Mouse (Mus musculus) c-Kit-positive CD71-negative TER-119-negative erythroid progenitor cells, embryonic 14.5 days (primary cell): Measurements from ENCODE around the gene 2300002M23Rik.

Experiments used
- DNase-seq: peaks from one replicate; pipeline ENCODE4 v3.0.0-alpha.2; 2013; ENCODE audit warnings: low read depth

Gene 2300002M23Rik

DNA sequence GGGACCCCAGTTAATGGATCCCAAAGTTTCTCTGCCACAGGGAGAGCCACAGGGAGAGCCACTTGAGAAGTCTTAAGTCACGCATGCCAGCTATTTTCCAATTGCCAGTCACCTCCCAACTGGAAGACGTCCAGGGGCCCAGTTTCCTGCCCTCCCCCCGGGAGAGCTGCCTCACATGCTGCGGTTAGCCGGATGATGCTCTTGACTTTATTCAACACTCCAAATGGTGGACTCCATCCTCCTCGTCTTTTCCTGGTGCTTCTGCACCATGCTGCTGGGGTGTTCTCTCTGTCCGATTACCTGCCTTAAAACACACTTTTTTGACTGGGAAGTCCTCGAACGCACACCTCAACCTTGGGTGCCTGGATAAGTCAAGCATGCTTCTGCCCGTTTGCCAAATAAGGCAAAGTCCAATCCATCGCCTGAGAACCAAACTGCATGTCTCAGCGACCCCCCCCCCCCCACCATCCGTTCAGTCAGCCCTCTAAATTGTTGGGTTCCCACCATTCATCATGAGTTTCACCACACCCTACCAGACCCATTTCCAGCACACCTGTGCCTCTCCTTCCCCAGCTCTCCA lies 11.0 kb upstream of the 2300002M23Rik start:
- no peak for DNase-seq

- no peak for DNase-seq
These were observed 10.4 kb upstream of the 2300002M23Rik start for GRCm38 (mm10) chr17:35556812-35557211.

- DNase-seq, result no peak
These were observed 9.9 kb upstream of the 2300002M23Rik start for GRCm38 (mm10) chr17:35557351-35557750.

DNA sequence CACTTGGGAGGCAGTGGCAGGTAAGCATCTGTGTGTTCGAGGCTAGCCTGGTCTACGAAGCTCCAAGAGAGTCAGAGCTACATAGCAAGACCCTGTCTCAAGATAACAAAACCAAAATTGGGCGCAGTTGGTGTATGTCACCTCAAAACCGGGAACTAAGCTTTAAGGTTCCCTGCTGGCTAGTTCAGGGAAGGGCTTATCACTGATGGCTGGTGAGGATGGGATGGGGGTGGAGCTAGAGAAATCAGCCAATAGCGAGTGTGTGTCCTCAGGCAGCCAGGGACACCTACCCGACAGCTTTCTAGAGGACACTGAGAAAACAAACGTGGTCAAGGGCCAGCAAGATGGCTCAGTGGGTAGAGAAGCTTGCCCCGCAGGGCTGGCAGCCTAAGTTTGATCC lies 9.0 kb upstream of the 2300002M23Rik start:
- no peak for DNase-seq

DNA sequence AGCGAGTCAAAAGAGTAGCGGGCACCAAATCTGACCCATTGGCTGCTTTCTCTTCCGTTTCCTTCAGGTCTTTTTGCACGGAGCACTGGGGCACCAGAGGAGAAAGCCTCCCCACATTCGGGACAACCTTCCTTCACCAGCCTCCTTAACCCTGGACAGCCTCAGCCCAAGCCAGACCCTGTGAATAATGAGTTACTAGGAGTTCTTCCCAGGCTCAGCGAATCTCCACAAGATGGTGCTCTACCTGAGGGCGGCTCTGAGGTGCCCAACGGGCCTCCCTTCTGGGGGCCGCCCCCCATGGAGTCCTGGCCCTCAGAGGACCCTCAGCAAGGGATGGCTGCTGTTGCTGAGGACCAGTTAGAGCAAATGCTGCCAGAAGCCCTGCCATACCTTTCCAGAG lies 517 bp downstream of the 2300002M23Rik start:
- DNase-seq, result no peak

- DNase-seq, result no peak
These were observed 2.1 kb downstream of the 2300002M23Rik start for GRCm38 (mm10) chr17:35569091-35569944.

GRCm38 (mm10) chr17:35570836-35571235 lies 3.6 kb downstream of the 2300002M23Rik start:
- no peak for DNase-seq

GRCm38 (mm10) chr17:35571477-35571876 lies 4.2 kb downstream of the 2300002M23Rik start:
- no peak for DNase-seq

GRCm38 (mm10) chr17:35578211-35578610 lies 11.0 kb downstream of the 2300002M23Rik start:
- peak; percentile 95 for DNase-seq

DNA sequence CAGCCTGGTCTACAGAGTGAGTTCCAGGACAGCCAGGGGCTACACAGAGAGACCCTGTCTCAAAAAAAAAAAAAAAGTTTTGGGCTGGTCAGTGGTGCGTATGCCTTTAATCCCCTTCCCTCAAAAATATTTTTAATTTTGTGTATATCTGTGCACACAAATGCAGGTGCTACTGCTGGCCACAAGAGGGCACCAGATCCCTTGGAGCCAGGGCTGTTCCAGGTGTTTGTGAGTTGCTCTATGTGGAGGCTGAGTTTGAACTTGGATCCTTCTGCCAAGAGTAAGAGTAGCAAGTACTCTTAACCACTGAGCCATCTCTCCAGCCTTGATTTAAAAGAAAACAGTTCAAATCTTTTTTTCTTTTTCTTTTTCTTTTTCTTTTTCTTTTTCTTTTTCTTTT lies 15.7 kb downstream of the 2300002M23Rik start:
- DNase-seq, result no peak

DNA sequence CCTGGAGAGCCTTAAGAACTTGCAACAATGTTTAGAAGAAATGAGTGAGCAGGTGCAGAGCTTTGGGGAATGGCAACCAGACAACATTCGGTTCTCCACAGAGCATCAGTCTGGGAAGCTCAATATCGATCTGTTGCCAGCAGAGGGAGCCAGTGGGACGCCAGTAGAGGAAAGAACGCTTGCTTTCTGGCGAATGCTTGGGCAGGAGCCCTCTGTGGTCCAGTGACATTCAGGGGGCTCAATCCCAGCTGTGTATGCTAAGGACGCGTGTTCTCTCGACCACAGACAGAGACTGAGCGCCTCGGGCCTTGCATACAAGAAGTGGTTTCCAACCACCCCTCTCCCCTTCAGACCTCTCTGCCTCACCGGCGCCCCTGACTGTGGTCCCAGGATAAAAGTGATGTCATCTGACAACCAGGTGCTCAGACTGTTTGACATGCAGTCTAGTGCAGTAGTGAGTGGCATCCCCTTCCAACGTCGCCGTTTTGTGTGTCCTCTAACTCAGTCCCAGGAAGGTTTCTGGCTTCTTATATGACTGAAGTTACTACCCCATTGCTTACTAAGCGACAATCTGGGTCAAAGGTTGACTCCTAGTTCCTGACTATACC lies 17.2 kb downstream of the 2300002M23Rik start:
- peak; percentile 58 for DNase-seq

DNA sequence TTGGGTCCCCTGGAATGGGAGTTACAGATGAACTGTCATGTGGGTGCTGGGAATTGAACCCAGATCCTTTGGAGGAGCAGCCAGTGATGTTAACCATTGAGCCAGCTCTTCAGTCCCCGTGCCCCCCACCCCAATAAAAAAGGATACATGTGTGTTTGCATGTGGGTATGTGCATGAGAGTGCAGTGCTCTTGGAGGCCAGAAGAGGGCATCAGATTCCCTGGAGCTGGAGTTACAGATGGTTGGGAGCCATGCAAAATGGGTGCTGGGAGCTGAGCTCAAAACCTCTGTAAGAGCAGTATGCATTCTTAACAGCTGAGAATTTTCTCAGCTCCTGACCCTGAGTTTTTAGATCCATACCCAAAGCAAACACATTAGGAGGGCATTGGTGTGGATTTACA lies 20.0 kb downstream of the 2300002M23Rik start:
- no peak for DNase-seq

DNA sequence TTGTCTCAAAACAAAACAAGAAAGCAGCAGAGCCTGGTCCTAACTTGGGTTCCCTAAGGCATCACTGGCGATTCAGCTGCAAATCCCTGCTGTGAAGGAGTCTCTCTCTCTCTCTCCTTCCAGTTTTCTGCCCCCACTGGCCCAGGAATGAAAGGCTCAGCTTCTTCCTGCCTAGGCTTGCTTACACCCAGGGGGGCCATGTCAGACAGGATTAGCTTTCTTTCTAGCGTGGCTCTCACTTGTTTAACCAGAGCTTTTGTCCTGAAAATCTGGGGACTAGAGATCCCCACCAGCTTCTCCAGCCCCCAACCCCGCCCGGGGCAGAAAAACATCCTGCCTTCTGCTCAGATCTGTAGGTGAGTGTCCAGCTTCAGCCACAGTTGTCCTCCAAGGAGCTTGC lies 21.1 kb downstream of the 2300002M23Rik start:
- DNase-seq, result no peak

DNA sequence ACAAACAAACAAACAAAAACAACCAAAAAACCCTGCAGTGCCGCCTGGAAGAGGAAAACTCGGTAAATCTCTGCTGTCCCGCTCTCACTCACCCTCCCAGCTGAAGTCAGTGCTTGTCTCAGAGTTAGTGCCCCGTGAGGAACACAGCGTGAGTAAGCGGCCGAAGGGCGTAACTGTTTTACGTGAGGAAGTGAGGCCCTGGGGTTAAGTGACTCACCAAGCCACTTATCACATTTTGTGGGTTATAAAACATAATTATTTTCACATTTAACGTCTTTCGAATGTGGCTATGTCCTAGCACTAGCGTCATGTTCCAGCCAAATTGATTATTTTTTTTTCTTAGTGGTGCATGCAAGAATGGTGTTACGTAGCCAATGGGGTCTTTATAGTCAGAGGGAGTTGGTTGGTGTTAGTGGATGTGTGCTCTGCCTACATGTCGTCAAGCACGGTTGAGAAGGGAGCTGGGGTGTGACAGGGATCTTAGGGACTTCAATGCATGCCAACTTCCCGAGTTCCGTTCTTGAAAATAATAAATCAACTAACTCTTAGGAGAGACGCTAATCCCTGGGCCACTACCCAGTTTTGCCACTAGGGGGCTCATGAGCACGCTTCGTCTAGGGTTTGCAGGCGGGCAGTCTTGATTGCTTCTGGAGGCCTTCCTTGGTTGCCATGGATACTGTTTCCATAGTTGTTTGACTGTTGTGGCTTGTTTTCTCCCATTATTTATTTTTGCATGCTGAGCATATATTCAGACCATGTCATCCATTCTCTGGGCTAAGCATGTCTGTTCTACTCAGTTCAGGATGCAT lies 23.4 kb downstream of the 2300002M23Rik start:
- DNase-seq, result peak; percentile 71

GRCm38 (mm10) chr17:35591219-35591578 lies 23.9 kb downstream of the 2300002M23Rik start:
- no peak for DNase-seq

DNA sequence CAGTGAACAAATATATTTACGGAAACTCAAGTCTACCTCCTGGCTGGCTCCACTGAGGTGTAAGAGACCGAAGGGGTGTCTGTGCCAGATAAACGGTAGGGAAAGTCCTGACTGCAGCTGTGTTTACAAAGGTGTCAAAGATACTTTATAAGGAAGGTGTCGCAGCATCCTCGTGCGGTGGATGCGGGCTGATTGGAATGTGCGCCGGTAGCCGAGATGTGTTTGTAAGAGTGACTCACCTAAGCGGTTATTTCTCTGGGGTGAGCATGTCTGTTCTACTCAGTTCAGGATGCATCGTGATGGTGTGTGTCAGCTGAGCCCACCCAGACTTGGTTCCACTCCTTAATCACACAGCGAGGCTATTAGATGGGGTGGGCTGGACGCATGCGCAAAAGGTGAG lies 24.5 kb downstream of the 2300002M23Rik start:
- DNase-seq, result no peak

- no peak for DNase-seq
These were observed 24.9 kb downstream of the 2300002M23Rik start for GRCm38 (mm10) chr17:35592131-35592530.

DNA sequence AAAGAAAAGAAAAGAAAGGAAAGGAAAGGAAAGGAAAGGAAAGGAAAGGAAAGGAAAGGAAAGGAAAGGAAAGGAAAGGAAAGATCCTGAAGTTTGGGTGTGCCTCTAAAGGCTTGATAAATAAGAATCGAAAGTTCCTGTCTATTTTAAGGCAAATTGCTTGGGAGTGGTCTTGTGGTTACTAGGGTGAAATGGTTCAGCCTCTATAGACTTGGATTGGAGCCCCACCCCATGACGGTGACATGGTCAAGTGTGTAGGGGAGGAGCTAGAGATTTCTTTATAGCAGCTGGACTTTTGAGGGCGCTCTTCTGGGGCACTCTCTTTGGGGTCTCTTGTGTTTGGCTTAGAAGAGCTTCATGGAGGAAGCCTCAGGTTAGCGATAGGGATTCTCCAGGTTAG lies 26.5 kb downstream of the 2300002M23Rik start:
- DNase-seq, result no peak

DNA sequence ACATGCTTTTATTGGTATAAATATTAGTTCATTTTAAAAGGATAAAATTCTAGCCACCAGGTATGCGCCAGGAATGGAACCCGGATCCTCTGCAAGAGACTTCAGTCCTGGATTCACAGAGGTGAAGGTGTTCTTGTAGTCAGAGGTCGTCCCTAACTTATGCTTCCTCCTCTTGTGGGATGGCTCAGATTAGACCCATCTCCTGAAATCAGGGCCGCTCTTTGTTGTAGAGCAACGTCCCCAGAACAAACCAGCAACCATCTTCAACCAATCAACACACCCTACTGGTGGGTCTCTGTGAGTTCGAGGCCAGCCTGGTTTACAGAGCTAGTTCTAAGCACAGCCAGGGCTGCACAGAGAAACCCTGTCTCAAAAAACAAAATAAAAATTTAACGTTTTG lies 27.2 kb downstream of the 2300002M23Rik start:
- DNase-seq, result no peak

DNA sequence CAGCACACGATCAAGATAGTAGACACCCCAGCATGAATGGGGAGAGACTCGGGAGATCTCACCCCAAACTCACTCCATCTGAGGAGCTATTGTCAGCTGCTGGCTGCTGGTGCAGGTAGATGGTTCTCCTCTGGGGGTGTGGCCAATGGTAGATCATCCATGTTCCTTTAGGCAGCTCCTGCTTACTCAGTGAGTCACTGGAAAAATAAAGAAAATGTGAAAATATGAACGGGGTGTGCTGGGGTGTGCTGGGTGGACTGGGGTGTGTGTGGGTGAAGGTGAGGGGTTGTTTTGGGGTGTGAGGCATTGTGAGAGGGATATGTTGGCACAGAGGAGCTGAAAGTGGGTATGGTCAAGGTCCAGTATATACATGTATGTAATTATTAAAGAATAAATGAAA lies 30.1 kb downstream of the 2300002M23Rik start:
- no peak for DNase-seq

GRCm38 (mm10) chr17:35601249-35601648 lies 34.0 kb downstream of the 2300002M23Rik start, which contains the start of gene Sfta2:
TSS of gene Sfta2 (plus strand) at chr17:35601549.
- DNase-seq, result no peak

- DNase-seq, result no peak
These were observed 34.6 kb downstream of the 2300002M23Rik start for GRCm38 (mm10) chr17:35601736-35602354.
